Mouse (Mus musculus) intestine, postnatal 0 days (tissue): ENCODE results near the gene Stat1. TPM values are rescaled to one million over a fixed set of nuclear protein-coding genes. Genes with fewer than 3 reads are reported as not detected.

Source experiments
- ATAC-seq: fragments of 200-750 bp; cut with Nextera tagmentation; 2 replicates; pipeline ENCODE4 v1.8.0; 2017; ENCODE audit warnings: mild to moderate bottlenecking, moderate TSS enrichment, moderate library complexity
- H3K27ac ChIP-seq: fragments of 300-500 bp; sonication (generic); 2 replicates; pipeline ENCODE4 v1.5.1; 2014; ENCODE audit warnings: mild to moderate bottlenecking, low read depth, low read length, moderate library complexity
- H3K27me3 ChIP-seq: fragments of 300-500 bp; sonication (generic); replicated peaks from 2 replicates; pipeline ENCODE4 v1.6.1; 2014; ENCODE audit warnings: low read length, mixed read lengths; ENCODE audit not compliant: control insufficient read depth, insufficient read depth
- H3K36me3 ChIP-seq: fragments of 300-500 bp; sonication (generic); 2 replicates; pipeline ENCODE4 v1.6.1; 2014; ENCODE audit warnings: mild to moderate bottlenecking, moderate library complexity; ENCODE audit not compliant: control insufficient read depth, insufficient read depth
- H3K4me1 ChIP-seq: fragments of 300-500 bp; sonication (generic); replicated peaks from 2 replicates; pipeline ENCODE4 v1.6.1; 2014; ENCODE audit warnings: antibody characterized with exemption, low read length, mixed read lengths; ENCODE audit not compliant: control insufficient read depth, insufficient read depth
- H3K4me2 ChIP-seq: fragments of 300-500 bp; sonication (generic); replicated peaks from 2 replicates; pipeline ENCODE4 v1.6.1; 2014; ENCODE audit warnings: low read depth, mild to moderate bottlenecking, moderate library complexity
- H3K4me3 ChIP-seq: fragments of 300-500 bp; sonication (generic); 2 replicates; pipeline ENCODE4 v1.5.1; 2014; ENCODE audit warnings: low read depth, low read length
- H3K9ac ChIP-seq: fragments of 300-500 bp; sonication (generic); 2 replicates; pipeline ENCODE4 v1.6.1; 2014; ENCODE audit warnings: mild to moderate bottlenecking, low read depth, low read length
- H3K9me3 ChIP-seq: fragments of 300-500 bp; sonication (generic); 2 replicates; pipeline ENCODE4 v1.6.1; 2016; ENCODE audit warnings: mixed run types; ENCODE audit not compliant: control insufficient read depth
- CTCF ChIP-seq: sonication (generic); IDR thresholded peaks from 2 replicates; pipeline ENCODE4 v1.5.1; 2016; ENCODE audit warnings: low read depth, mild to moderate bottlenecking, control low read depth, antibody characterized with exemption, moderate library complexity
- WGBS: fragments of 180-500 bp; shearing (Covaris S2); extraction: QIAGEN DNeasy Blood & Tissue Kit; methylation state at CpG from one replicate; pipeline ENCODE4 v1.1.7; 2014; 5-methylcytosine and 5-hydroxymethylcytosine counted together
- polyA plus RNA-seq: library from polyadenylated mRNA; unstranded; fragments of >200 nt; fragmentation: Nextera tagmentation; extraction: Ambion mirVana; gene quantifications from 2 replicates; pipeline ENCODE4 v1.2.1, GENCODE M21; 2015

Gene Stat1
- polyA plus RNA-seq, 1 experiment from 2014 or later = 62.6 TPM

DNA sequence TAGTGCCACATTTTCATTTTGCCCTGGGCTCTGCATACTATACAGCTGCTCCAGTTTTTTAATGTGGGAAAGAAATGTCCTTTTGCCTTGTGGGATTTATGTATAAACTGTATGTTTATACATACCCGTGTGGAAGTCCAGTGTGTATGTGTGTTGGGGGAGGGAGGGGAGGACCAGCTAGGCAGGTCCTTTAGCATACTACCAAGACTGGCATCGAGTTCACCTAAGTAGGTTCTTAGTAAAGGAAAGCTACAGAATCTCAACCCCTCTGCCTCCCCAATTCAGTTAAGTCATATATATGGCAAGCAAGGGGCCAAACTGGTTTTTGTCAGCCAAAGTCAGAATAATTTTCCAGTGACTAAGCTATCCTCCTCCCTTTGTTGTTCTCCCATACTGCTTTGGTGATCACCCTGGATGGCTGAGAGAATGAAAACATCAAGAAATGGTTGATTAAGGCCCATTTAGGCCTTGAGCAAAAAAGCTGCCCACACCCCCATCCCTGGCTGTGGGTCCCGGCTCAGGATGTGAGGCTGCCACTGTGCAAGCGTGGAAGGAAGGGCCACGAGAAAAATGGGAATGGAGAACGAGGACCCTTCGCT, 6.1 kb upstream of the Stat1 start:
- H3K9ac ChIP-seq = no peak overlapping the region
- TF ChIP-seq CTCF = no peak
- peak overlapping the region; percentile 26 for H3K4me3 ChIP-seq
- no peaks in the 10 kb centered on the region for H3K36me3 ChIP-seq
- 14% methylated on average over 7 of the region's 7 CpGs for WGBS
- H3K9me3 ChIP-seq = no peaks in the 10 kb centered on the region
- no peaks in the 10 kb centered on the region for H3K4me1 ChIP-seq
- peak overlapping the region; percentile 4; the same call in 1 of the 2 replicates for H3K27ac ChIP-seq
- no peaks in the 10 kb centered on the region for H3K27me3 ChIP-seq
- H3K4me2 ChIP-seq = peak overlapping the region; percentile 55
- peak; percentile 15; the same call in 1 of the 2 replicates for ATAC-seq

DNA sequence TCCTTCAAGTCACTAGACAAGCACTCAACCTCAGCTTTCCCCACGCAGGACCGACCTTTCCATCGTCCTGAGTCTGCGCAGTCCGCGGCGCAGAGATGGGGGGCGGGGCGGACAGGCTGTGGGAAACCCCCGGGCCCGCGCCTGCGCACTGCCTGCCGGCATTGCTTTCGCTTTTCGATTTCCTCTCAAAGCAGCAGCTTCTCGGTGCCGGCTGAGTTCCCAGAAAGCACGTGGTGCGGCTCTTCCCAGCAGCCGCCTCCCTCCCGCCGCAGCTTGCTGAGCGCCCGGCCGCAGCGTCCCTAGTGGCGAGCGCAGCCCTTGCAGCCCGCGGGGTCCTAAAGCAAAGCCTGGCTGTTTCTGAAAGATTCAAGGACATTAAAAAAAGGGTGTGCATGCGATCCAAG, 5.6 kb upstream of the Stat1 start:
- WGBS = under 1% methylated on average over 32 of the region's 32 CpGs
- peak; percentile 96 for ATAC-seq

DNA sequence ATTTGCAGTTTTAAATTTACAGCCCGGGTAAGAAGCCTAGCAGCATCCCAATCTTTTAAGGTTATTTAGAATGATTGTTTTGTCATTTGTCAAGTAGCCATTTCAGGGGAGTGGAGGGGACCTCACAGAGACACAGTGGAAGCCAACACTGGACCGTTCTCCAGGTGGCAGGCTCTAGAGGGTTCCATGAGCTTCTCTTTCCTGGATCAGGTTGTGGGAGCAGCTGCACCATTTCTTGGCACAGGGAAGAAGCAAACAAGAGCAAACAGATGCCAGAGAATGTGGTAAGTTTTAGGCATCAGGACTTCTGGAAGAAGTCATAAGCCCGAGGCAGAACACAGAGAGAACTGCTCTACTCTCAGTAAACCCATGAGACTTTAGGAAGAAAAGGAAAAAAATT, 2.8 kb upstream of the Stat1 start:
- Histone ChIP-seq H3K27me3 (no peaks in the 10 kb centered on the region), H3K36me3 (no peaks in the 10 kb centered on the region), H3K9me3 (no peaks in the 10 kb centered on the region), H3K4me3 (no peak overlapping the region), H3K27ac (no peak overlapping the region), H3K4me1 (0 out of 2 replicates have a peak, but pooled peaks cover 4% of the 10 kb centered on the region), H3K4me2 (no peak overlapping the region), H3K9ac (no peak overlapping the region)
- no peak for TF ChIP-seq CTCF
- no peak for ATAC-seq
- 69% methylated on average over 3 of the region's 3 CpGs for WGBS

More for the DNA sequence above, 5.6 kb upstream of the Stat1 start:
- H3K9me3 ChIP-seq = no peaks in the 10 kb centered on the region
- H3K27ac ChIP-seq = peak overlapping the region; percentile 4; the same call in 1 of the 2 replicates
- no peaks in the 10 kb centered on the region for H3K27me3 ChIP-seq
- H3K36me3 ChIP-seq = no peaks in the 10 kb centered on the region
- no peak overlapping the region for H3K9ac ChIP-seq
- H3K4me2 ChIP-seq = peak overlapping the region; percentile 55
- H3K4me3 ChIP-seq = peak overlapping the region; percentile 26
- H3K4me1 ChIP-seq = no peaks in the 10 kb centered on the region
- peak; percentile 99 for TF ChIP-seq CTCF

DNA sequence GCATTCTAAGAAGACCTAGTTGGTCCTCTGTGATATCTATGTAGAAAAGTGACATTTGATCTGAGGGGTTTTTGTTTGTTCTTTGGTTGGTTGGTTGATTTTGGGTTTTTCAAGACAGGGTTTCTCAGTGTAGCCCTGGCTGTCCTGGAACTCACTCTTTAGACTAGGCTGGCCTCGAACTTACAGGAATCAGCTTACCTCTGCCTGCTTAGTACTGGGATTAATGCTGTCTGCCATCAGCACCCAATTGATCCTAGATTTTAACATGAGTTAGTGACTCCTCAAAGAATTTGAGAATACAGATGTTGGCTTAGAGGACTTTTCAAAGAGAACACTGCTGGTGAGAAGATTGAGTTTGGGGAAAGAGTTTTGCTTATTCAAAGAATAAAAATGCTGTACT, 1.5 kb upstream of the Stat1 start:
- 80% methylated on average over 1 of the region's 1 CpGs for WGBS
- 0 out of 2 replicates have a peak, but pooled peaks cover 4% of the 10 kb centered on the region for H3K4me1 ChIP-seq
- 0 out of 2 replicates have a peak, but pooled peaks cover 5% of the 10 kb centered on the region for H3K36me3 ChIP-seq
- H3K27me3 ChIP-seq = no peaks in the 10 kb centered on the region
- no peak overlapping the region for H3K4me3 ChIP-seq
- ATAC-seq = no peak
- H3K27ac ChIP-seq = no peak overlapping the region
- H3K4me2 ChIP-seq = no peak overlapping the region
- no peak overlapping the region for H3K9ac ChIP-seq
- no peaks in the 10 kb centered on the region for H3K9me3 ChIP-seq
- no peak for TF ChIP-seq CTCF

DNA sequence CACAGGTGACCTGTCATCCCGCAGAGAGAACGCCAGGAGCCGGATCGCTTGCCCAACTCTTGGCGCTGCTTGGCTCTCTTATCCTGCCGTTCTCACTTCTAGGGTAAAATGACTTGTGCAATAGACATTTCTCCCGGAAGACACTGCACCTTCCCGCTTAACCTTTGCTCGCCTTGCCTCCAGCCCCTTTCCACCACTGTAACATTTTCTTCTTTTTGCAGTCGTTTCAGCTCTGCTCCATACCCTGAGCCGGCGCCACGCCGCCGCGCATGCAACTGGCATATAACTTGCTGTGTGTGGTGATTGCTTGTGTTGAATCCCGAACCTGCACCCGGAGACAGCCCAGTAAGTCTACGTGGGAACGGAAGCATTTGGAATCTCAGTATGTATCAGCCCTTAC, 451 bp downstream of the Stat1 start:
- H3K27ac ChIP-seq = peak overlapping the region; percentile 95
- H3K27me3 ChIP-seq = no peaks in the 10 kb centered on the region
- TF ChIP-seq CTCF = no peak
- H3K9ac ChIP-seq = peak overlapping the region; percentile 79
- peaks cover 22% of the 10 kb centered on the region for H3K36me3 ChIP-seq
- under 1% methylated on average over 20 of the region's 20 CpGs for WGBS
- H3K4me1 ChIP-seq = 0 out of 2 replicates have a peak, but pooled peaks cover 4% of the 10 kb centered on the region
- H3K4me2 ChIP-seq = peak overlapping the region; percentile 81
- peak overlapping the region; percentile 99 for H3K4me3 ChIP-seq
- ATAC-seq = peak; percentile 76
- H3K9me3 ChIP-seq = no peaks in the 10 kb centered on the region

DNA sequence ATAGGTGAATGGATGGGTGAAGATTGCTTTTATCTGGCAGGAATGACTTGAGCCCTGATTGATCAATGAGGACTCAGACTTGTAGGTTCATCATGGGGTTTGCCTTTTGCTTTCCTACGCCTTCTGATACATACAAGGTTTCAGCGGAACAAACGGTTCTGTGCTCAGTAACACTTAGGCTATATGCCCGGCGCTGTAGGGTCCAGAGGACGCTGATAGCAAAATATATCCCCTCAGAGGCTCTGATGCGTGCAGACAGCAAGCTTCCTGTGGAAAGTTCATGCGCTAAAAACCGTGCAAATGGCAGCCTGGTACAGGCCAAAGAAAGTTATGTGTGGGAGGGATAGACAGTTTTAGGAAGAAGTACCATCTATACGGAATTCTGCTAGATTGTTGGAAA, 951 bp downstream of the Stat1 start:
- 0 out of 2 replicates have a peak, but pooled peaks cover 4% of the 10 kb centered on the region for H3K4me1 ChIP-seq
- H3K9ac ChIP-seq = peak overlapping the region; percentile 79
- peak overlapping the region; percentile 81 for H3K4me2 ChIP-seq
- H3K27ac ChIP-seq = peak overlapping the region; percentile 95; the same call in 1 of the 2 replicates
- no peaks in the 10 kb centered on the region for H3K27me3 ChIP-seq
- H3K4me3 ChIP-seq = peak overlapping the region; percentile 99
- 32% methylated on average over 10 of the region's 10 CpGs for WGBS
- H3K9me3 ChIP-seq = no peaks in the 10 kb centered on the region
- H3K36me3 ChIP-seq = peaks cover 27% of the 10 kb centered on the region
- no peak for ATAC-seq
- TF ChIP-seq CTCF = no peak
